Mouse (Mus musculus): ENCODE measurements around the gene Nmb.
"Not testable (repeated sequence)": the region's sequence is repeated elsewhere in the genome, so short reads cannot be mapped to it uniquely, and the experiment has no call there.

The Nmb gene

GRCm38 (mm10) chr7:80904921-80905515 lies at the start of gene Nmb:
TSS of gene Nmb (minus strand) at chr7:80905076.
- DNase-seq (ENCODE audit: low spot score), result no peak

GRCm38 (mm10) chr7:80954251-80954650 lies 49.4 kb upstream of the Nmb start:
- DNase-seq (ENCODE audit: low spot score), result no peak

GRCm38 (mm10) chr7:80952140-80952539 lies 47.3 kb upstream of the Nmb start:
- no peak for DNase-seq (ENCODE audit: low spot score)

- DNase-seq (ENCODE audit: low spot score), result no peak
Observed at GRCm38 (mm10) chr7:80951461-80951860, 46.6 kb upstream of the Nmb start.

GRCm38 (mm10) chr7:80947445-80948350 lies 42.8 kb upstream of the Nmb start, which contains the start of gene Sec11a:
TSS of gene Sec11a (minus strand) at chr7:80947780.
- peak; percentile 97 for DNase-seq (ENCODE audit: low spot score)

GRCm38 (mm10) chr7:80939808-80940207 lies 34.9 kb upstream of the Nmb start:
- no peak for DNase-seq (ENCODE audit: low spot score)

- DNase-seq (ENCODE audit: low spot score), result not testable (repeated sequence)
Observed at GRCm38 (mm10) chr7:80937304-80937666, 32.4 kb upstream of the Nmb start.

- DNase-seq (ENCODE audit: low spot score), result peak; percentile 65
Observed at GRCm38 (mm10) chr7:80936617-80937303, 31.9 kb upstream of the Nmb start.

GRCm38 (mm10) chr7:80935834-80936233 lies 31.0 kb upstream of the Nmb start:
- no peak for DNase-seq (ENCODE audit: low spot score)

- no peak for DNase-seq (ENCODE audit: low spot score)
Observed at GRCm38 (mm10) chr7:80932777-80933176, 27.9 kb upstream of the Nmb start.

- DNase-seq (ENCODE audit: low spot score), result no peak
Observed at GRCm38 (mm10) chr7:80931618-80932207, 26.8 kb upstream of the Nmb start.

GRCm38 (mm10) chr7:80923165-80923564 lies 18.3 kb upstream of the Nmb start:
- no peak for DNase-seq (ENCODE audit: low spot score)

GRCm38 (mm10) chr7:80919647-80920008 lies 14.8 kb upstream of the Nmb start:
- no peak for DNase-seq (ENCODE audit: low spot score)

GRCm38 (mm10) chr7:80918982-80919646 lies 14.2 kb upstream of the Nmb start:
- peak; percentile 47 for DNase-seq (ENCODE audit: low spot score)

- DNase-seq (ENCODE audit: low spot score), result no peak
Observed at GRCm38 (mm10) chr7:80917916-80918465, 13.1 kb upstream of the Nmb start.

GRCm38 (mm10) chr7:80912496-80912895 lies 7.6 kb upstream of the Nmb start:
- peak; percentile 48 for DNase-seq (ENCODE audit: low spot score)

- DNase-seq (ENCODE audit: low spot score), result no peak
Observed at GRCm38 (mm10) chr7:80911053-80911452, 6.2 kb upstream of the Nmb start.

- no peak for DNase-seq (ENCODE audit: low spot score)
Observed at GRCm38 (mm10) chr7:80903625-80904422, 1.1 kb downstream of the Nmb start.

GRCm38 (mm10) chr7:80901541-80902274 lies 3.2 kb downstream of the Nmb start:
- DNase-seq (ENCODE audit: low spot score), result no peak

GRCm38 (mm10) chr7:80900944-80901501 lies 3.9 kb downstream of the Nmb start, which contains the start of gene Wdr73:
TSS of gene Wdr73 (minus strand) at chr7:80901269.
- DNase-seq (ENCODE audit: low spot score), result peak; percentile 94
